Mouse (Mus musculus) kidney, embryonic 14.5 days (tissue): ENCODE measurements around the gene Ttc26. TPM values are rescaled to one million over a fixed set of nuclear protein-coding genes. Genes with fewer than 3 reads are reported as not detected.

Experiments
- ATAC-seq: fragments of 200-750 bp; cut with Nextera tagmentation; 2 replicates; pipeline ENCODE4 v1.8.0; 2017; ENCODE audit warnings: moderate number of reproducible peaks, mild to moderate bottlenecking, moderate TSS enrichment, moderate library complexity; ENCODE audit not compliant: low FRiP score, low TSS enrichment
- H3K27ac ChIP-seq: fragments of 300-500 bp; sonication (generic); 2 replicates; pipeline ENCODE4 v1.5.1; 2014; ENCODE audit warnings: low read depth, mild to moderate bottlenecking, low read length, moderate library complexity, mixed read lengths
- H3K27me3 ChIP-seq: fragments of 300-500 bp; sonication (generic); 2 replicates; pipeline ENCODE4 v1.6.1; 2014; ENCODE audit warnings: mild to moderate bottlenecking, low read length; ENCODE audit not compliant: control insufficient read depth, insufficient read depth
- H3K36me3 ChIP-seq: fragments of 300-500 bp; sonication (generic); 2 replicates; pipeline ENCODE4 v1.6.1; 2014; ENCODE audit warnings: low read length, mixed read lengths; ENCODE audit not compliant: control insufficient read depth, insufficient read depth
- H3K4me1 ChIP-seq: fragments of 300-500 bp; sonication (generic); 2 replicates; pipeline ENCODE4 v1.6.1; 2014; ENCODE audit warnings: low read length, mixed read lengths; ENCODE audit not compliant: control insufficient read depth, insufficient read depth
- H3K4me2 ChIP-seq: fragments of 300-500 bp; sonication (generic); replicated peaks from 2 replicates; pipeline ENCODE4 v1.6.1; 2014; ENCODE audit warnings: low read depth, mild to moderate bottlenecking, low read length
- H3K4me3 ChIP-seq: fragments of 300-500 bp; sonication (generic); 2 replicates; pipeline ENCODE4 v1.5.1; 2014; ENCODE audit warnings: mild to moderate bottlenecking, low read length
- H3K9ac ChIP-seq: fragments of 300-500 bp; sonication (generic); 2 replicates; pipeline ENCODE4 v1.6.1; 2014; ENCODE audit warnings: low read depth, mild to moderate bottlenecking, low read length, moderate library complexity
- H3K9me3 ChIP-seq: fragments of 300-500 bp; sonication (generic); 2 replicates; pipeline ENCODE4 v1.6.1; 2016; ENCODE audit warnings: low read length; ENCODE audit not compliant: control insufficient read depth
- WGBS: fragments of 180-500 bp; shearing (Covaris S2); extraction: QIAGEN DNeasy Blood & Tissue Kit; methylation state at CpG from one replicate; pipeline ENCODE4 v1.1.7; 2014; 5-methylcytosine and 5-hydroxymethylcytosine counted together
- polyA plus RNA-seq: library from polyadenylated mRNA; unstranded; fragments of >200 nt; fragmentation: Nextera tagmentation; extraction: Ambion mirVana; gene quantifications from 2 replicates; pipeline ENCODE4 v1.2.1, GENCODE M21; 2014

The Ttc26 gene
- polyA plus RNA-seq, 1 experiment from 2014 or later, result 10.9 TPM

DNA sequence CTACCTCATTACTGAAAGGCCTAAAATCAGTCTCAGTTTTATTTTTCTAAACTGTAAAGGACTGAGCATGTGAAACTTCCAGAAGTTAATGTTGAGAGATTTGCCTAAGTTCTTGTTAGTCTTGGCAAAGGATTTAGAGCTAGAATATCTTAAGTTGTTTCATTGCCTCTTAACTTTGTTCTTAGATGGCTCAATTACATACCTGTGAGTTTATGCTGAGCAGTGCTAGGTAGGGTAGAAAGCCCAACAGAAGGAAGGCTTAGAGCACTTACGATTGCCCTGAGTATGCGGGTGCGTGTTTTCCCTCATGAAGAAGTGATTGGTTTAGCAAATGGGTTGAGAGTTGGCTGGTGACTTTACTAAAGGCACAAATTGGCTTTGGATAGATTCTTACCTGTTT is 76.8 kb downstream of the Ttc26 start:
- Histone ChIP-seq H3K4me2 (no peak overlapping the region), H3K9me3 (no peaks in the 10 kb centered on the region), H3K4me1 (no peaks in the 10 kb centered on the region), H3K4me3 (no peak overlapping the region), H3K27ac (no peak overlapping the region), H3K27me3 (no peaks in the 10 kb centered on the region), H3K36me3 (peaks cover 41% of the 10 kb centered on the region), H3K9ac (no peak overlapping the region)
- no peak for ATAC-seq
- WGBS, result 97% methylated on average over 3 of the region's 3 CpGs

GRCm38 (mm10) chr6:38469591-38469990 is 88.3 kb downstream of the Ttc26 start:
- Histone ChIP-seq H3K4me1 (no peaks in the 10 kb centered on the region), H3K36me3 (peaks cover 38% of the 10 kb centered on the region), H3K27me3 (no peaks in the 10 kb centered on the region), H3K9me3 (no peaks in the 10 kb centered on the region; the same call in 1 of the 2 replicates), H3K4me3 (no peak overlapping the region), H3K9ac (no peak overlapping the region), H3K27ac (no peak overlapping the region), H3K4me2 (no peak overlapping the region)
- no peak for ATAC-seq
- 89% methylated on average over 4 of the region's 4 CpGs for WGBS

Other genes with a start within 250 kb of the Ttc26 start
- 7.9 and 12.3 TPM in 2 replicates for gene D630045J12Rik, start 127.5 kb upstream of the Ttc26 start, polyA plus RNA-seq
- gene Zc3hav1l, start 82.2 kb upstream of the Ttc26 start, polyA plus RNA-seq, result 10.9 and 14.9 TPM in 2 replicates
- 2.1 and 3.4 TPM in 2 replicates for gene Zc3hav1, start 26.9 kb upstream of the Ttc26 start, polyA plus RNA-seq
- gene Ubn2, start 52.5 kb downstream of the Ttc26 start, polyA plus RNA-seq, result 16.2 and 19.9 TPM in 2 replicates
- 150 and 178 TPM in 2 replicates for gene Fmc1, start 152.0 kb downstream of the Ttc26 start, polyA plus RNA-seq
- 61.1 and 74.2 TPM in 2 replicates for gene Luc7l2, start 169.9 kb downstream of the Ttc26 start, polyA plus RNA-seq